Mouse (Mus musculus): ENCODE data around the gene Mad2l2.
A peak's percentile ranks its signal among the peaks of the same experiment; 100 is the strongest.
"Not testable (repeated sequence)": the region's sequence is repeated elsewhere in the genome, so short reads cannot be mapped to it uniquely, and the experiment has no call there.

The Mad2l2 gene

DNA sequence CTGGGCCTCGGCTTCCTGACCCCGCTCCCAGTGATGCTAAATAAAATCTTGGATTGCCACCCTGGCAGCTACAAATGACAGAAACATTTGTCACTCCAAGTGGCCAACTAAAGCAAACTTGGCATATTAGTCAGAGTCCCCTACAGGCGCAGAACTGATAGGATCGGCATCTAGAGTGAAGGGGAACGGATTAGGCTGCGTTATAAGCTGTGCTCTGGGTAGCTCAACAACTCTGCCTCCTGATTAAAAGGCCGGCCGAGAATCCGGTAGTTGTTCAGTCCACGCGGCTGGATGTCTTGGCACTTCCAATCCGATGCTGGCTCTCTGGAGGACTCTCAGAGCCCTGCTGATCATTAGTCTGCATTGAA, 44.3 kb downstream of the Mad2l2 start:
- DNase-seq: no peak

DNA sequence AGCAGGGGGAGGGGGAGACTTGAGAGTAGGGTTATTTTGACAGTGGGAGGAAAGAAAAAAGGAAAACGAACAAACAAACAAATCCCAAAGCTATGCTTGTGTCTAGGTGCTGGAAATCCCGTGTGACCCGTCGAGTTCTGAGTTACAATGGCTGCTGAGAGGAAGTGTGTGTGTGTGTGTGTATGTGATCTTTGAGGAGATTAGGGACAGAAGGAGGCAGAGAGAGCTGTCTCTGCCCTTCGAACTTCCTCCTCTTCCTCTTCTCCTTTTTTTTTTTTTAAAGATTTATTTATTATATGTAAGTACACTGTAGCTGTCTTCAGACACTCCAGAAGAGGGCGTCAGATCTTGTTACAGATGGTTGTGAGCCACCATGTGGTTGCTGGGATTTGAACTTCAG, 46.4 kb downstream of the Mad2l2 start:
- DNase-seq: not testable (repeated sequence)

DNA sequence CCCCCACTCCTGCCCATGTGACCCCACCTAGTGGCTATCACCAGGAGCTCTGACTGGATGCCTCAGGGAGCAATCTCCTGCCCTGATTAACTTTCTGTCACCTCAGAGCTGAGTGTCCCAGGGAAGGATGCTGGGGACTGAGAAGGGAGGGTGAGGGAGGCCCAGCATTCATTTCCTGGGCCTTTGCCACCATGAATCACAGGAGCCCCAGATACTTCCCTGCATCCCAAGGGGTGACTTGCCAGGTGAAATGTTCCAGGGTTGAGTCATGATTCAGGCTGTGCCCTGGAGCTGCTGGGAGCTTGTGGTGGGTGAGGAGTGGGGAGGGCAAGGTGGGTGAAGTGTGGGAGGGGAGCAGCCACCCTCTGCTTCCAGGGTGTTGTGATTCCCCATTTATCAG, 47.5 kb downstream of the Mad2l2 start:
- no peak for DNase-seq

DNA sequence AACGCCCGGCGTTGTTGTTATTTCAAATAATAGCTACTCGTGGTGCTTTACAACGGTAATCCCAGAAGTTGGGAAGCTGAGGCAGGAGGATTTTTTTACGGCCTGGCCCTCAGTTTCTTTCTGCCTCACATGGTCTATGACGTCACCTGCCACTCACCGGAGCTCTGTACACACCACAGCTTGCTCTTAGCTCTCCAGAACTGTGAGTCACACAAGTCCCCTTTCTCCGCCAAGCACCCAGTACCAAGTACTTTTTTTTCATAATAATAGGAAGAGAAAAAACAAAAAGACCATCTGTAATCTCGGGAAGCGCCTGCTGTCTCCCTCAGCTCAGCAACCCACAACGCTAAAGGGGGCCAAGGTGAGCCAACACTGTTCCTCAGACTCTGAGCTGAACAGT, 51.3 kb downstream of the Mad2l2 start:
- DNase-seq: no peak

DNA sequence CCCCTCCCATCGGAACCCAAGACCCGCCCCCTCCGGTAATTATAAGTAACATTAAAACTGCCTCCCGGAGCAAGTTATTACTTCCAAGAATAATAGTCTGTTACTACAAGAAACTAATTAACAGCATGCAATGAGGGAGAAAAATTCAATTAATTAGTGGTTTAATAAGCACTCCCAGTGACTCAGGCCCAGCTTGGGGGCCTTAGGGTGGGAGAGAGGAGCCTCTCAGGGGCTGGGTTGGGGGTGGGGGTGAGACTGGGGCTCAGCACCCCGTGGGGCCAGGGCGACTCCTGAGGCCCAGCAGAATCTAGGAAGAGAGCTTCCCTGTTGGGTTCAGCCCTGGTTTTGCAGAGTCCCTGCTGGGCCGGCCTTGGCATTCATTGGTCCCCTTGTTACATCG, 52.2 kb downstream of the Mad2l2 start:
- DNase-seq: peak; percentile 82

DNA sequence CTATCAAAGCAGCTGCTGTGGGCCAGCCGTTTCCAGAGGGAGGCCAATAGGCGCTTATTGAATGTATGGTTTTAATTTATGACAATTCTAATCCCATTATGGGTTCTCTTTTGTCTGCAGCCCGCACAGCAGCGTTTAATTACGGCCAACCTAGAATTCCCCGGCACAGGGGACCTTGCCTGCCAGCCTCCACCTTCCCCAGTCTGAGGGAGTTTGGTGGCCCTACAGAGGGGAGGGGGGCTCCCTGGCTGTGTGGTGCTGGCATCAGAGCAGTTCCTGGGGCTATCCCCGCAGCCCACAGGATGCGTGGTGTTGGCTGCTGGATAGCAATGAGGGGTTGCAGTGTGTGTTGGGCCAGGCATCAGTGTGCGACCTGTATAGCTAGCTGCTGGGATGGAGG, 54.4 kb downstream of the Mad2l2 start:
- peak; percentile 62 for DNase-seq

DNA sequence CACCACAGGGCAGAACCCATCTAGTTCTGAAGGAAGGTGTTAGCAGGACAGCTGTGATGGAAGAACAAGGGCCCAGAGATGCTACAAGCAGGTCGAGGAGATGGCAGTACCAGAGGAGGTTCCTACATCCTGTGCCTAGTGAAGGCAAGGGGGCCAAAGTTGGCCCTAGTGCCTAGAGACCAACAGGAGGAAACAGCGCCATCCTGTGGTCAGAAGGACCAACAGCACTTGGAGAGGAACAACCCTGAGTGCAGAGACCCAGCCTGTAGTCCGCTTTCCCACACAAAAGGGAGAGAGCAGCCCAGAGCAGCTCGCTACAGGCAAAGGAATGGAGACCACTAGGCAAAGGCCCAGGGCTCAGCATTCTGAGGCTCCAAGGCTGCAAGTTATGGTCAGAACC, 55.6 kb downstream of the Mad2l2 start:
- DNase-seq: no peak

DNA sequence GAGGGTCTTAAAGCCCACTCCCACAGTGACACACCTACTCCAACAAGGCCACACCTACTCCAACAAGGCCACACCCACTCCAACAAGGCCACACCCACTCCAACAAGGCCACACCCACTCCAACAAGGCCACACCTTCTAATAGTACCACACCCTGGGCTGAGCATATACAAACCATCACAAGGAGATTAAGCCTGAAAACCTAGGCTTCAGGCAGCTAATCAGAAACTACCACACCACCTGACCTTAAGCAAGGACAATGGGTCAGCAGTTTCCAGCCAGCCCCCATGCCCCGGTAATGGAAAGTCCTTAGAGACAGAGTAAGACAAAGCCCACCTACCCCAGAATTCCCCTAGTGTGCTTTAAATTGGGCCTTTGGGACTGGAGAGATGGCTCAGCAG, 58.6 kb downstream of the Mad2l2 start:
- DNase-seq: not testable (repeated sequence)

DNA sequence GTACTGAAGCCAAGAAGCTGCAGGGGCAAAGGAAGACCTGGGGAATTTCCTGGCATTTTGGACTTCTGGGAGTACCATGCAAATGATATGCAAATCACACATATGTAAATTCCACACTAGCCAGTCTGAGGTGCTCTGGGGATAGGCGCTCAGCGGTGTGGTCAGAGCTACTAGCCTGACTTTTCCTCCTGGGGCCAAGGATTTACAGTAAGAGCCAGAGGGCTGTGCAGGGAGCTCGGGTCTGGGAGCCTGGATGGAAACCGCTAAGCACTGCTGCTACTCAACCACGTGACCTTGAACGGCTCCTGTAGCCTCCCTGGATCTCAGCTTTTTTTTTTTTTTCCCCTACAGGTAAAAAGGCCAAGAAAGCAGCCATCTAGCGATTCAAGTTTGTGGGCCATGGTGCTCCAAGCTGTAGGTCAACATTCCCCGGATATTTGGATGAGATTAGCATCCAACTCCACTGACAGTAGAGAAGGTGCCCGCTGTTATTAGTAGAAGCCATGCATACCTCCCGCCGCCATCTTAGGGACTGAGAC, 62.6 kb downstream of the Mad2l2 start:
- no peak for DNase-seq

DNA sequence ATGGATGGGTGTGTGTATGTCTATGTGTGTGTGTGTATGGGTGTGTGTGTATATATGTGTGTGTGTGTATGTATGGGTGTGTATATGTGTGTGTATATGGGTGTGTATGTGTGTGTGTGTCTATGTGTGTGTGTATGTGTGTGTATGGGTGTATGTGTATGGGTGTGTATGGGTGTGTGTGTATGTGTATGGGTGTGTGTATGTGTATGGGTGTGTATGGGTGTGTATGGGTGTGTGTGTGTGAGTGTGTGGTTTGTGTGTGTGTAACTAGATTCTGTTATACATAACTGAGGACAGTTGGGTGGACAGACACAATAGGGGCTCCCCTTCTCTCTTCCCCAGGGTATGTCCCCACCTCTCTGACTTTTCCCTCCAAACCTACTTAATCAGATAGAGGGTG, 64.2 kb downstream of the Mad2l2 start:
- no peak for DNase-seq

Measured in retina, postnatal 1 day (tissue).